Comparison of ENCODE assay signal across 7 mouse cellular contexts in the genomic region with DNA sequence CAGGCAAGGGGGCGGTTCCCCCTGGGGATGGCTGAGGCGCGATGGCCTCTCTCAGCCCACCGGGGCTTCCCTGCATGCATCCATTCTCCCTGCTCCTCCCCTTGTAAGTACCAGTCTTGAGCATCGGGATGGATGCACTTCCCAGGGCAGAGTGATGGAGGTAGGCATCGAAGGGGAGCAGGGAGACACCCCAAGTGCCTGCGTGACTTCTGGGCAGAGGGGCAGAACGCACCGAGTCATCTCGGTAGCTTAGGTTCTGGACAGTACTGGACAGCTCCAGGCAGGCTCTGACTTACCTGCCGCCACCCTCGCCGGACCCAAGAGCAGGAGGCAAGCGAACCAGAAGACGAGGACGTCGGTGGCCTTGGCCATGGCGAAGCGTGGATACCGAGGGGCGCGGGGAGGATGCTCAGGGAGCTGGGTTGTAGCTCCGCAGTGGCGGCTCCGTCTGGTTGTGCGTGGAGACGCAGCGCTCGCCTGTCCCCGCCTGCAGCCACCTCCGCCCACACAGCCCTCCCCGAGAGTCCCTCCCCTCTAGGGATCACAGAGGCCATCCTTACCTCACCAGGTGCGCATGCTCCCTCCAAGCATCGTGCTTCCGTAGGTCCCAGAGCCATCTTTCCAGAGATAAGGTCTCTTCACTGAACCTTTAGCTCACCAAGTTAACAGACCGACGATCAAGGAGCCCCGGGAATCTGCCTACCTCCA. TPM values are rescaled to one million over a fixed set of nuclear protein-coding genes. Genes with fewer than 3 reads are reported as not detected.
DNase-seq lines count a peak whose midpoint lies in the region; ATAC-seq and TF ChIP-seq lines count a peak whose summit lies in the region.

Gene Tmem130, minus strand, starts transcription at position 658 of the 708 bp plus-strand sequence.

- peaks cover 9% of the 10 kb centered on the region for H3K4me1 ChIP-seq in embryonic facial prominence, embryonic 13.5 days
- no peaks in the 10 kb centered on the region for H3K4me1 ChIP-seq in intestine, postnatal 0 days (replicated peaks; ENCODE audit: control insufficient read depth, insufficient read depth, low read length)
- no peaks in the 10 kb centered on the region for H3K4me1 ChIP-seq in limb, embryonic 11.5 days (ENCODE audit: control insufficient read depth, insufficient read depth, low read length)
- H3K4me1 ChIP-seq in olfactory bulb, adult 2 months (ENCODE audit: control insufficient read depth, insufficient read depth, low read length): peaks cover 17% of the 10 kb centered on the region

- TF ChIP-seq CTCF in intestine, postnatal 0 days (IDR thresholded peaks at IDR 0.05; ENCODE audit: low read depth): 0 out of 2 replicates have a peak, but pooled peaks have one; percentile 22
- TF ChIP-seq CTCF in olfactory bulb, adult 2 months (IDR thresholded peaks at IDR 0.05; ENCODE audit: insufficient read depth, low read depth, low read length): no peak

- H3K27ac ChIP-seq in embryonic facial prominence, embryonic 13.5 days: no peak within 1 kb of the TSS
- H3K27ac ChIP-seq in intestine, postnatal 0 days (ENCODE audit: low read depth, low read length): no peak within 1 kb of the TSS
- no peak within 1 kb of the TSS for H3K27ac ChIP-seq in limb, embryonic 11.5 days (replicated peaks; ENCODE audit: low read depth, low read length)
- H3K27ac ChIP-seq in olfactory bulb, adult 2 months (ENCODE audit: insufficient read depth, low read depth, low read length): peak within 1 kb of the TSS; percentile 75

- peak within 1 kb of the TSS; percentile 68 for H3K4me2 ChIP-seq in embryonic facial prominence, embryonic 13.5 days
- H3K4me2 ChIP-seq in intestine, postnatal 0 days (replicated peaks; ENCODE audit: low read depth): peak within 1 kb of the TSS; percentile 48
- peak within 1 kb of the TSS; percentile 40 for H3K4me2 ChIP-seq in limb, embryonic 11.5 days (ENCODE audit: low read depth, severe bottlenecking)

- no peaks in the 10 kb centered on the region for H3K9me3 ChIP-seq in embryonic facial prominence, embryonic 13.5 days
- H3K9me3 ChIP-seq in intestine, postnatal 0 days (ENCODE audit: control insufficient read depth): no peaks in the 10 kb centered on the region
- no peaks in the 10 kb centered on the region for H3K9me3 ChIP-seq in limb, embryonic 11.5 days (ENCODE audit: control insufficient read depth, low read length)

- TF ChIP-seq POLR2A in olfactory bulb, adult 2 months (IDR thresholded peaks at IDR 0.05; ENCODE audit: insufficient read depth, low read depth, low read length): peak; percentile 82

- no peak for ATAC-seq in embryonic facial prominence, embryonic 13.5 days (ENCODE audit: insufficient number of reproducible peaks, insufficient read depth, low FRiP score, low TSS enrichment, low read depth)
- ATAC-seq in intestine, postnatal 0 days: peak; percentile 77
- 0 out of 2 replicates have a peak, but pooled peaks have one; percentile 26 for ATAC-seq in limb, embryonic 11.5 days (ENCODE audit: insufficient number of reproducible peaks, low FRiP score, low TSS enrichment, low read depth)

- WGBS in embryonic facial prominence, embryonic 13.5 days: 2% methylated on average over 38 of the region's 38 CpGs
- 3% methylated on average over 38 of the region's 38 CpGs for WGBS in intestine, postnatal 0 days
- WGBS in limb, embryonic 11.5 days: under 1% methylated on average over 38 of the region's 38 CpGs
- WGBS in olfactory bulb, adult 2 months: under 1% methylated on average over 38 of the region's 38 CpGs

- peak; percentile 88 for DNase-seq in ES-CJ7 (ENCODE audit: low read depth, low spot score)
- DNase-seq in adrenal gland, postnatal 14 days: peak; percentile 68
- DNase-seq in limb, embryonic 11.5 days (ENCODE audit: low spot score): peak; percentile 42
- DNase-seq in c-Kit-positive CD71-positive TER-119-positive erythroid progenitor cells, embryonic 14.5 days (ENCODE audit: low spot score): no peak

- peak within 1 kb of the TSS; percentile 55 for H3K9ac ChIP-seq in embryonic facial prominence, embryonic 13.5 days
- H3K9ac ChIP-seq in intestine, postnatal 0 days (ENCODE audit: low read depth, low read length): no peak within 1 kb of the TSS
- no peak within 1 kb of the TSS for H3K9ac ChIP-seq in limb, embryonic 11.5 days (ENCODE audit: low read length)

- peak within 1 kb of the TSS; percentile 40 for H3K4me3 ChIP-seq in embryonic facial prominence, embryonic 13.5 days
- peak within 1 kb of the TSS; percentile 24; the same call in 1 of the 2 replicates for H3K4me3 ChIP-seq in intestine, postnatal 0 days (ENCODE audit: low read depth, low read length)
- peak within 1 kb of the TSS; percentile 22 for H3K4me3 ChIP-seq in limb, embryonic 11.5 days (ENCODE audit: low read depth, low read length)
- peak within 1 kb of the TSS; percentile 67 for H3K4me3 ChIP-seq in olfactory bulb, adult 2 months (ENCODE audit: insufficient read depth, low read depth, low read length)

- H3K27me3 ChIP-seq in embryonic facial prominence, embryonic 13.5 days: peaks cover 32% of the 10 kb centered on the region
- H3K27me3 ChIP-seq in intestine, postnatal 0 days (replicated peaks; ENCODE audit: control insufficient read depth, insufficient read depth, low read length): peaks cover 8% of the 10 kb centered on the region
- peaks cover 20% of the 10 kb centered on the region for H3K27me3 ChIP-seq in limb, embryonic 11.5 days (ENCODE audit: control insufficient read depth, insufficient read depth, low read length)

- H3K36me3 ChIP-seq in embryonic facial prominence, embryonic 13.5 days: no peaks in the 10 kb centered on the region
- no peaks in the 10 kb centered on the region for H3K36me3 ChIP-seq in intestine, postnatal 0 days (ENCODE audit: control insufficient read depth, insufficient read depth)
- no peaks in the 10 kb centered on the region for H3K36me3 ChIP-seq in limb, embryonic 11.5 days (ENCODE audit: control insufficient read depth, insufficient read depth, low read length)

RNA-seq across cellular contexts. Expression of gene Tmem130, which starts in this region (rescaled TPM):
- total RNA-seq in adrenal gland, postnatal 14 days (2021): 30.5 and 34.5 TPM in 2 replicates
- 2.0 and 2.1 TPM in 2 replicates for polyA plus RNA-seq in embryonic facial prominence, embryonic 13.5 days (2015; fragmentation: Nextera tagmentation; extraction: Ambion mirVana)
- 2.4 and 2.9 TPM in 2 replicates for polyA plus RNA-seq in intestine, postnatal 0 days (2015; fragmentation: Nextera tagmentation; extraction: Ambion mirVana)
- polyA plus RNA-seq in limb, embryonic 11.5 days (2014; fragmentation: Nextera tagmentation; extraction: Ambion mirVana): 0.20 and 0.37 TPM in 2 replicates
- not detected in 2 replicates for polyA plus RNA-seq in olfactory bulb, adult 2 months (2012; ENCODE audit: insufficient read depth, insufficient read length, low replicate concordance, missing spikeins)

Comparison
In these comparisons a context has a peak if more than half of its experiments do, and no peak if none do; other contexts are left out.
1. Peak in DNase-seq, ATAC-seq, H3K4me3 ChIP-seq and H3K4me2 ChIP-seq in limb, embryonic 11.5 days; RNA of the gene not detected or under 1 TPM.